Mouse (Mus musculus): Measurements from ENCODE around the gene Scgb1c1. TPM values are rescaled to one million over a fixed set of nuclear protein-coding genes. Genes with fewer than 3 reads are reported as not detected.

Scgb1c1 gene
- polyA plus RNA-seq, 1 experiment from 2014 or later, result not detected

GRCm38 (mm10) chr7:140851916-140852315 is 6.6 kb downstream of the Scgb1c1 start:
- no peak for DNase-seq (ENCODE audit: low spot score)
- Histone ChIP-seq H3K9me3 (ENCODE audit: control insufficient read depth, low read length) (no peaks in the 10 kb centered on the region), H3K36me3 (ENCODE audit: control insufficient read depth, insufficient read depth, low read length) (peaks cover 34% of the 10 kb centered on the region), H3K9ac (ENCODE audit: low read length) (no peak overlapping the region), H3K27me3 (replicated peaks; ENCODE audit: control insufficient read depth, insufficient read depth, low read length) (no peaks in the 10 kb centered on the region), H3K27ac (ENCODE audit: low read depth) (no peak overlapping the region), H3K4me2 (ENCODE audit: low read length) (no peak overlapping the region), H3K4me3 (ENCODE audit: low read depth, low read length) (no peak overlapping the region), H3K4me1 (replicated peaks; ENCODE audit: control insufficient read depth, insufficient read depth, low read length) (peaks cover 10% of the 10 kb centered on the region)
- ATAC-seq (replicated peaks; ENCODE audit: low FRiP score, low TSS enrichment, low read depth), result no peak
- WGBS, result 98% methylated on average over 4 of the region's 4 CpGs

- H3K27me3 ChIP-seq (replicated peaks; ENCODE audit: control insufficient read depth, insufficient read depth, low read length), result no peaks in the 10 kb centered on the region
- peaks cover 34% of the 10 kb centered on the region for H3K36me3 ChIP-seq (ENCODE audit: control insufficient read depth, insufficient read depth, low read length)
- H3K27ac ChIP-seq (ENCODE audit: low read depth), result no peak overlapping the region
- 85% methylated on average over 9 of the region's 9 CpGs for WGBS
- no peak overlapping the region for H3K4me2 ChIP-seq (ENCODE audit: low read length)
- ATAC-seq (replicated peaks; ENCODE audit: low FRiP score, low TSS enrichment, low read depth) (no peak), DNase-seq (ENCODE audit: low spot score) (no peak)
- H3K9ac ChIP-seq (ENCODE audit: low read length), result no peak overlapping the region
- peaks cover 17% of the 10 kb centered on the region for H3K4me1 ChIP-seq (replicated peaks; ENCODE audit: control insufficient read depth, insufficient read depth, low read length)
- H3K9me3 ChIP-seq (ENCODE audit: control insufficient read depth, low read length), result no peaks in the 10 kb centered on the region
- H3K4me3 ChIP-seq (ENCODE audit: low read depth, low read length), result no peak overlapping the region
These were observed 8.0 kb downstream of the Scgb1c1 start for GRCm38 (mm10) chr7:140853386-140853785.

GRCm38 (mm10) chr7:140854483-140854882 is 9.1 kb downstream of the Scgb1c1 start:
- H3K9ac ChIP-seq (ENCODE audit: low read length), result no peak overlapping the region
- ATAC-seq (replicated peaks; ENCODE audit: low FRiP score, low TSS enrichment, low read depth), result no peak

DNA sequence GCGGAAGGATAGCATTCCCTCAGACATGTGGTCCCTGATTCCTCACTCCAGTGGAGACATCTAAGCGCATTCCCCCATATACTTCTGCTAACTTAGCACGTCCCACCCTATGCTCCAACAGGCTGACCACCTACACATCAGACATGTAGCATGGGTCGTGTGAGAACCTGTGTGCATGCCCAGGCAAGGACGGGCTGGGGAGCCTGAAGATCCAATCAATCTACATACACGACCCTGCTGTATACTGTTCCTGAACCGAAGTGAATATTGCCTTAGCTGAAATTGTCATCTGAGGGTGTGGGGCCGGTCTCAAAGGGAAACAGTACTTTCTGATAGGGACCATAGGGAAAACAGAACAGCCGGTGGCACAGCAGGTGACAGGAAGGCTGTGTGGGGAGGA is 9.8 kb downstream of the Scgb1c1 start:
- Histone ChIP-seq H3K4me1 (replicated peaks; ENCODE audit: control insufficient read depth, insufficient read depth, low read length) (peaks cover 20% of the 10 kb centered on the region), H3K4me3 (ENCODE audit: low read depth, low read length) (peak overlapping the region; percentile 75), H3K9ac (ENCODE audit: low read length) (peak overlapping the region; percentile 89), H3K9me3 (ENCODE audit: control insufficient read depth, low read length) (no peaks in the 10 kb centered on the region), H3K4me2 (ENCODE audit: low read length) (peak overlapping the region; percentile 99), H3K27me3 (replicated peaks; ENCODE audit: control insufficient read depth, insufficient read depth, low read length) (no peaks in the 10 kb centered on the region), H3K36me3 (ENCODE audit: control insufficient read depth, insufficient read depth, low read length) (peaks cover 48% of the 10 kb centered on the region), H3K27ac (ENCODE audit: low read depth) (no peak overlapping the region)
- 73% methylated on average over 9 of the region's 9 CpGs for WGBS
- DNase-seq (ENCODE audit: low spot score) (no peak), ATAC-seq (replicated peaks; ENCODE audit: low FRiP score, low TSS enrichment, low read depth) (no peak)

More at GRCm38 (mm10) chr7:140854483-140854882, 9.1 kb downstream of the Scgb1c1 start:
- Histone ChIP-seq H3K9me3 (ENCODE audit: control insufficient read depth, low read length) (no peaks in the 10 kb centered on the region), H3K36me3 (ENCODE audit: control insufficient read depth, insufficient read depth, low read length) (peaks cover 41% of the 10 kb centered on the region), H3K27ac (ENCODE audit: low read depth) (no peak overlapping the region), H3K27me3 (replicated peaks; ENCODE audit: control insufficient read depth, insufficient read depth, low read length) (no peaks in the 10 kb centered on the region), H3K4me1 (replicated peaks; ENCODE audit: control insufficient read depth, insufficient read depth, low read length) (peaks cover 20% of the 10 kb centered on the region), H3K4me2 (ENCODE audit: low read length) (no peak overlapping the region), H3K4me3 (ENCODE audit: low read depth, low read length) (no peak overlapping the region)
- no peak for DNase-seq (ENCODE audit: low spot score)
- WGBS, result 91% methylated on average over 18 of the region's 18 CpGs

- peak within 1 kb of the TSS; percentile 75 for H3K4me3 ChIP-seq (ENCODE audit: low read depth, low read length)
- DNase-seq (ENCODE audit: low spot score) (peak; percentile 92), ATAC-seq (replicated peaks; ENCODE audit: low FRiP score, low TSS enrichment, low read depth) (peak; percentile 79)
- peaks cover 57% of the 10 kb centered on the region for H3K36me3 ChIP-seq (ENCODE audit: control insufficient read depth, insufficient read depth, low read length)
- H3K4me1 ChIP-seq (replicated peaks; ENCODE audit: control insufficient read depth, insufficient read depth, low read length), result peaks cover 20% of the 10 kb centered on the region
- H3K27ac ChIP-seq (ENCODE audit: low read depth), result peak within 1 kb of the TSS; percentile 90
- WGBS, result 1% methylated on average over 51 of the region's 51 CpGs
- H3K9me3 ChIP-seq (ENCODE audit: control insufficient read depth, low read length), result no peaks in the 10 kb centered on the region
- peak within 1 kb of the TSS; percentile 99 for H3K4me2 ChIP-seq (ENCODE audit: low read length)
- H3K9ac ChIP-seq (ENCODE audit: low read length), result peak within 1 kb of the TSS; percentile 89
- no peaks in the 10 kb centered on the region for H3K27me3 ChIP-seq (replicated peaks; ENCODE audit: control insufficient read depth, insufficient read depth, low read length)
These were observed 10.8 kb downstream of the Scgb1c1 start, which contains the start of gene Gm45785 for GRCm38 (mm10) chr7:140855860-140856784. Gm45785 (minus strand) TSS chr7:140856331.

- H3K4me2 ChIP-seq (ENCODE audit: low read length), result peak within 1 kb of the TSS; percentile 99
- H3K36me3 ChIP-seq (ENCODE audit: control insufficient read depth, insufficient read depth, low read length), result peaks cover 60% of the 10 kb centered on the region
- peak; percentile 91 for DNase-seq (ENCODE audit: low spot score)
- H3K4me1 ChIP-seq (replicated peaks; ENCODE audit: control insufficient read depth, insufficient read depth, low read length), result peaks cover 20% of the 10 kb centered on the region
- H3K4me3 ChIP-seq (ENCODE audit: low read depth, low read length), result peak within 1 kb of the TSS; percentile 75
- peak within 1 kb of the TSS; percentile 90 for H3K27ac ChIP-seq (ENCODE audit: low read depth)
- no peaks in the 10 kb centered on the region for H3K9me3 ChIP-seq (ENCODE audit: control insufficient read depth, low read length)
- H3K9ac ChIP-seq (ENCODE audit: low read length), result peak within 1 kb of the TSS; percentile 89
- peak; percentile 87 for ATAC-seq (replicated peaks; ENCODE audit: low FRiP score, low TSS enrichment, low read depth)
- H3K27me3 ChIP-seq (replicated peaks; ENCODE audit: control insufficient read depth, insufficient read depth, low read length), result no peaks in the 10 kb centered on the region
- under 1% methylated on average over 50 of the region's 50 CpGs for WGBS
These were observed 11.6 kb downstream of the Scgb1c1 start, which contains the start of gene Ric8a for GRCm38 (mm10) chr7:140856785-140857549. Ric8a (plus strand) TSS chr7:140856957.

DNA sequence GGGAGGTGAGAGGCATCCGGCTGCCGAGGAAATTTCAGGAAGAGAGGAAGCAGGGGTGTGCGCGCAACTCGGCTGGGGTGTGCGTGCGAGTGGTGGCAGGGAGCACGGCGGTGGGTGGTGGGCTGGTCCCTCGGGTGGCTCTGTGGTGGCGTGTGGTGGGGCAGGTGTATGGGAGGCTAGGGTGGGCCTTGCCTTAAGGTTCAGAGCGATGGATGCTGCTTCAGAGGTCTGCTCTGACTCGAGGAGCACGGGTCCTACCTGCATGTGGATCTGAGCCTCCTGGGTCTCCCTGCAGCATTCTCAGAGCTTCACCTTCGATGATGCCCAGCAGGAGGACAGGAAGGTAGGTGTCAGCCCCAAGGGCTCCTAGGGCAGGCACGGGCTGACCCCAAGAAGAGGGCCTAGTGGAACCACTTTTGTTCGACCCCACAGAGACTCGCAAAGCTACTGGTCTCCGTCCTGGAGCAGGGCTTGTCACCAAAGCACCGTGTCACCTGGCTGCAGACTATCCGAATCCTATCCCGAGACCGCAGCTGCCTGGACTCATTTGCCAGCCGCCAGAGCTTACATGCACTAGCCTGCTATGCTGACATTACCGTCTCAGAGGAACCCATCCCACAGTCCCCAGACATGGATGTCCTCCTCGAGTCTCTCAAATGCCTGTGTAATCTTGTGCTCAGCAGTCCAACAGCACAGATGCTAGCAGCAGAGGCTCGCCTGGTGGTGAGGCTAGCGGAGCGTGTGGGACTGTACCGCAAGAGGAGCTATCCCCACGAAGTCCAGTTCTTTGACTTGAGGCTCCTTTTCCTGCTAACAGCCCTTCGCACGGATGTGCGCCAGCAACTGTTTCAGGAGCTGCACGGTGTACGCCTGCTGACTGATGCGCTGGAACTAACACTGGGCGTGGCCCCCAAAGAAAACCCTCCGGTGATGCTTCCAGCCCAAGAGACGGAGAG is 12.5 kb downstream of the Scgb1c1 start, which contains the start of gene Bet1l:
Bet1l (minus strand) TSS at position 28 of the 956 bp plus-strand sequence.
- Histone ChIP-seq H3K4me1 (replicated peaks; ENCODE audit: control insufficient read depth, insufficient read depth, low read length) (peaks cover 20% of the 10 kb centered on the region), H3K27ac (ENCODE audit: low read depth) (peak within 1 kb of the TSS; percentile 90), H3K27me3 (replicated peaks; ENCODE audit: control insufficient read depth, insufficient read depth, low read length) (no peaks in the 10 kb centered on the region), H3K36me3 (ENCODE audit: control insufficient read depth, insufficient read depth, low read length) (peaks cover 60% of the 10 kb centered on the region), H3K9me3 (ENCODE audit: control insufficient read depth, low read length) (no peaks in the 10 kb centered on the region), H3K4me2 (ENCODE audit: low read length) (peak within 1 kb of the TSS; percentile 99), H3K9ac (ENCODE audit: low read length) (peak within 1 kb of the TSS; percentile 89), H3K4me3 (ENCODE audit: low read depth, low read length) (peak within 1 kb of the TSS; percentile 75)
- WGBS, result 34% methylated on average over 40 of the region's 40 CpGs
- ATAC-seq (replicated peaks; ENCODE audit: low FRiP score, low TSS enrichment, low read depth) (peak; percentile 41), DNase-seq (ENCODE audit: low spot score) (peak; percentile 63)

Data from intestine, embryonic 14.5 days (tissue).